In the genomic region with DNA sequence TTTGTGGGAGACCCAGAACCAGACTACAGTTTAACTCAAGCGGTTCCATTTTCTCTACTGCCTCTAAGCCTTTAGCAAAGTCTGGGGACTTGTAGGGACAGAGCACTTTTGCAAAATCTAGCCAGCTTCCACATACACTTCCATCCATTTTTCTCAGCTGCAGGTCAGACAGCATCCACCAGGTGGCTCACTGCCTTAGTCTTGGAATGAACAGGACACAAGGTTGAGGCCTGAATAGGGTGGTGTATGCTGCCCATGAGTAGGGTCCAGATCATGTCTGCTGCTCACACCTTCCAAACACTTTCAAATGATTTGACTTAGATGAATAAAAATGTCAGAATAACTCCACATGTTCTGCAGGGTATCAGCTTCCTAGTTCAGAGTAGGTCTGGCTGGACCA, we compare ENCODE assay signal across 8 mouse cellular contexts. TPM values are rescaled to one million over a fixed set of nuclear protein-coding genes. Genes with fewer than 3 reads are reported as not detected.
DNase-seq lines count a peak whose midpoint lies in the region; ATAC-seq and TF ChIP-seq lines count a peak whose summit lies in the region.

No protein-coding gene starts in this region.

- TF ChIP-seq CTCF in stomach, postnatal 0 days (IDR thresholded peaks at IDR 0.05; ENCODE audit: low read depth), result peak; percentile 94

- peak; percentile 74 for DNase-seq in 416B (ENCODE audit: low read depth)
- peak; percentile 76 for DNase-seq in MN1 (ENCODE audit: low spot score)
- DNase-seq in cerebellum, postnatal 14 days, result peak; percentile 84 to 86
- DNase-seq in frontal cortex, postnatal 36 days (ENCODE audit: low spot score in 2 of 2), result peak; percentile 62 to 67
- DNase-seq in stomach, postnatal 0 days (ENCODE audit: low spot score), result peak; percentile 80

- H3K4me2 ChIP-seq in limb, embryonic 15.5 days, result no peak overlapping the region
- H3K4me2 ChIP-seq in midbrain, embryonic 16.5 days (ENCODE audit: low read length), result no peak overlapping the region
- H3K4me2 ChIP-seq in stomach, postnatal 0 days (replicated peaks; ENCODE audit: low read depth), result no peak overlapping the region

- H3K9ac ChIP-seq in limb, embryonic 15.5 days, result no peak overlapping the region
- H3K9ac ChIP-seq in midbrain, embryonic 16.5 days (ENCODE audit: low read depth, low read length), result no peak overlapping the region
- no peak overlapping the region for H3K9ac ChIP-seq in stomach, postnatal 0 days (ENCODE audit: low read length)

- H3K9me3 ChIP-seq in limb, embryonic 15.5 days, result no peaks in the 10 kb centered on the region
- H3K9me3 ChIP-seq in midbrain, embryonic 16.5 days (replicated peaks; ENCODE audit: control insufficient read depth, low read length, poor library complexity, severe bottlenecking), result no peaks in the 10 kb centered on the region
- H3K9me3 ChIP-seq in stomach, postnatal 0 days (ENCODE audit: control insufficient read depth, low read length), result no peaks in the 10 kb centered on the region

- H3K4me3 ChIP-seq in limb, embryonic 15.5 days, result no peak overlapping the region
- H3K4me3 ChIP-seq in midbrain, embryonic 16.5 days (ENCODE audit: low read depth, low read length), result no peak overlapping the region
- no peak overlapping the region for H3K4me3 ChIP-seq in stomach, postnatal 0 days (ENCODE audit: low read depth, low read length)

- H3K27me3 ChIP-seq in limb, embryonic 15.5 days, result no peaks in the 10 kb centered on the region
- no peaks in the 10 kb centered on the region for H3K27me3 ChIP-seq in midbrain, embryonic 16.5 days (ENCODE audit: control insufficient read depth, insufficient read depth, low read depth, low read length)
- H3K27me3 ChIP-seq in stomach, postnatal 0 days (ENCODE audit: control insufficient read depth, insufficient read depth, low read length), result no peaks in the 10 kb centered on the region

- H3K36me3 ChIP-seq in limb, embryonic 15.5 days, result peaks cover 20% of the 10 kb centered on the region
- peaks cover 10% of the 10 kb centered on the region; the same call in 1 of the 2 replicates for H3K36me3 ChIP-seq in midbrain, embryonic 16.5 days (ENCODE audit: control insufficient read depth, insufficient read depth, low read length)
- H3K36me3 ChIP-seq in stomach, postnatal 0 days (ENCODE audit: control insufficient read depth, insufficient read depth, low read length), result peaks cover under 1% of the 10 kb centered on the region; the same call in 1 of the 2 replicates

- WGBS in limb, embryonic 15.5 days, result 31% methylated on average over 1 of the region's 1 CpGs
- 24% methylated on average over 1 of the region's 1 CpGs for WGBS in midbrain, embryonic 16.5 days
- 6% methylated on average over 1 of the region's 1 CpGs for WGBS in stomach, postnatal 0 days

- H3K27ac ChIP-seq in limb, embryonic 15.5 days, result no peak overlapping the region
- no peak overlapping the region for H3K27ac ChIP-seq in midbrain, embryonic 16.5 days (ENCODE audit: low read length)
- H3K27ac ChIP-seq in stomach, postnatal 0 days (replicated peaks), result no peak overlapping the region

- no peak for TF ChIP-seq EP300 in stomach, postnatal 0 days (optimal IDR thresholded peaks at IDR 0.05)

- H3K4me1 ChIP-seq in limb, embryonic 15.5 days, result no peaks in the 10 kb centered on the region
- no peaks in the 10 kb centered on the region for H3K4me1 ChIP-seq in midbrain, embryonic 16.5 days (ENCODE audit: control insufficient read depth, insufficient read depth, low read length)
- H3K4me1 ChIP-seq in stomach, postnatal 0 days (replicated peaks; ENCODE audit: control insufficient read depth, insufficient read depth), result no peaks in the 10 kb centered on the region

- peak; percentile 80 for ATAC-seq in inflammation-experienced regulatory T-cells, adult 6 months
- peak; percentile 58; the same call in 1 of the 2 replicates for ATAC-seq in limb, embryonic 15.5 days (ENCODE audit: insufficient number of reproducible peaks, low FRiP score, low TSS enrichment, low read depth)
- ATAC-seq in midbrain, embryonic 16.5 days, result peak; percentile 77
- peak; percentile 78 for ATAC-seq in stomach, postnatal 0 days (ENCODE audit: low FRiP score, low TSS enrichment)

RNA-seq across cellular contexts. Expression of a gene that starts 11.9 kb away (rescaled TPM):
- polyA plus RNA-seq in inflammation-experienced regulatory T-cells, adult 6 months (2017; shearing (Covaris generic)), result under 1 TPM in 2 of 3 experiments, not detected in 1; 0.26 to 0.83 TPM
- 0.23 and 0.25 TPM in 2 replicates for polyA plus RNA-seq in limb, embryonic 15.5 days (2015; fragmentation: Nextera tagmentation; extraction: Ambion mirVana)
- 0.21 and 0.35 TPM in 2 replicates for polyA plus RNA-seq in midbrain, embryonic 16.5 days (2015; fragmentation: Nextera tagmentation; extraction: Ambion mirVana)
- polyA plus RNA-seq in stomach, postnatal 0 days (2015; fragmentation: Nextera tagmentation; extraction: Ambion mirVana), result 0.15 TPM in 1 of 2 replicates, not detected in the other

RNA-seq across cellular contexts. Expression of a gene that starts 12.4 kb away (rescaled TPM):
- 100 to 1,000 TPM in 2 of 3 experiments, 10 to 100 TPM in 1; 96.6 to 125 (median 118) TPM for polyA plus RNA-seq in inflammation-experienced regulatory T-cells, adult 6 months (2017; shearing (Covaris generic))
- polyA plus RNA-seq in limb, embryonic 15.5 days (2015; fragmentation: Nextera tagmentation; extraction: Ambion mirVana), result 166 and 174 TPM in 2 replicates
- polyA plus RNA-seq in midbrain, embryonic 16.5 days (2015; fragmentation: Nextera tagmentation; extraction: Ambion mirVana), result 138 and 144 TPM in 2 replicates
- 119 and 122 TPM in 2 replicates for polyA plus RNA-seq in stomach, postnatal 0 days (2015; fragmentation: Nextera tagmentation; extraction: Ambion mirVana)

RNA-seq across cellular contexts. Expression of a gene that starts 15.6 kb away (rescaled TPM):
- 1 to 10 TPM; 1.4 to 6.2 (median 4.0) TPM for polyA plus RNA-seq in inflammation-experienced regulatory T-cells, adult 6 months (2017; shearing (Covaris generic))
- polyA plus RNA-seq in limb, embryonic 15.5 days (2015; fragmentation: Nextera tagmentation; extraction: Ambion mirVana), result 8.8 and 11.5 TPM in 2 replicates
- 11.6 and 13.4 TPM in 2 replicates for polyA plus RNA-seq in midbrain, embryonic 16.5 days (2015; fragmentation: Nextera tagmentation; extraction: Ambion mirVana)
- polyA plus RNA-seq in stomach, postnatal 0 days (2015; fragmentation: Nextera tagmentation; extraction: Ambion mirVana), result 6.8 and 7.0 TPM in 2 replicates

RNA-seq across cellular contexts. Expression of a gene that starts 15.8 kb away (rescaled TPM):
- 10 to 100 TPM; 66.2 to 75.4 (median 71.3) TPM for polyA plus RNA-seq in inflammation-experienced regulatory T-cells, adult 6 months (2017; shearing (Covaris generic))
- polyA plus RNA-seq in limb, embryonic 15.5 days (2015; fragmentation: Nextera tagmentation; extraction: Ambion mirVana), result 66.2 and 72.9 TPM in 2 replicates
- 37.8 and 47.3 TPM in 2 replicates for polyA plus RNA-seq in midbrain, embryonic 16.5 days (2015; fragmentation: Nextera tagmentation; extraction: Ambion mirVana)
- polyA plus RNA-seq in stomach, postnatal 0 days (2015; fragmentation: Nextera tagmentation; extraction: Ambion mirVana), result 20.7 and 21.9 TPM in 2 replicates

RNA-seq across cellular contexts. Expression of a gene that starts 47.5 kb away (rescaled TPM):
- not detected for polyA plus RNA-seq in inflammation-experienced regulatory T-cells, adult 6 months (2017; shearing (Covaris generic))
- 0.61 and 0.65 TPM in 2 replicates for polyA plus RNA-seq in limb, embryonic 15.5 days (2015; fragmentation: Nextera tagmentation; extraction: Ambion mirVana)
- polyA plus RNA-seq in midbrain, embryonic 16.5 days (2015; fragmentation: Nextera tagmentation; extraction: Ambion mirVana), result 23.7 and 24.2 TPM in 2 replicates
- 3.2 and 4.0 TPM in 2 replicates for polyA plus RNA-seq in stomach, postnatal 0 days (2015; fragmentation: Nextera tagmentation; extraction: Ambion mirVana)
